Mouse (Mus musculus): ENCODE measurements around the gene Lrrc63. TPM values are rescaled to one million over a fixed set of nuclear protein-coding genes. Genes with fewer than 3 reads are reported as not detected.

The Lrrc63 gene
- total RNA-seq, 2 experiments from 2014 or later: not detected

DNA sequence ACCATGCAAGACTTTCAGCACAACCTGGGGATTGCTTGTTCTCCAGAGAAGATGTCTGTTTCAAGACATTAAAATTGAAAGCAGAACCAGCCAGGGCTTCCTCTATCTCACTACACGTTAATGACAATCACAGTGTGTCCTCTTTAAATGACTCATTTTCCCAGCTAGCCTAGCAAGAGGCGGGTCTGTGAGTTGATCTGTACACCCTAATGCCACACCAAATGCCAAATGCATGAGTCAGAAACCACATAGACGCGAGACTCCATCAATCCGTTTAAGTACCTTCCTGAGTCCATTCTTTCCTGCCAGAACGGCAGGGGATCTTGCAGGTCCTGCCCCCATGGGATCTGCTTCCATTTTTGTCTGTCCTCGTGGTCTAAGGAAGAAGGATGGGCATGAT, 85.5 kb downstream of the Lrrc63 start:
- no peak for ATAC-seq (replicated peaks; ENCODE audit: low FRiP score, poor library complexity, severe bottlenecking)

DNA sequence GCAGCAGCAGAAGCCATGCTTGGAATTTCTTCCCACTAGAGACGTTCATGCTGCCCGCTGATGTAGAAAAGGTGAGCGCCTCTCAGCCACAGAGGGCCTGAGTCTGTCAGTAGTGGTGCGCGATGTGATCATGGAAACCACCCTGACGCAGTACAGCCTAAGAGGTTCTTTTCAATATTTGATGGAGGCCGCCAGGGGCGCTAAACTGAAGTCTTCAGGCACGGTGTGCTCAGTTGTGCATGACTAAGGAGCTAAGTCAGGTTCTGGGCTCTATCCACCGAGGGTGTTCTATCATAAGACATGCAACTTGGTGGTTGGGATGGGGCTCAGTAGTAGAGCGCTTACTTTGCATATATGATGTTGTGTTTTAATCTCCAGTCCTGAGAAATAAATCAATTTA, 95.2 kb downstream of the Lrrc63 start:
- ATAC-seq (replicated peaks; ENCODE audit: low FRiP score, poor library complexity, severe bottlenecking): no peak

Other genes starting within 250 kb of the Lrrc63 start
- gene Lrch1, start 183.0 kb downstream of the Lrrc63 start, total RNA-seq (2015; ENCODE audit: low replicate concordance): 6.5 and 16.3 TPM in 2 replicates
- gene Lrch1, start 183.0 kb downstream of the Lrrc63 start, total RNA-seq (2017; ENCODE audit: low replicate concordance): 8.3 and 10.5 TPM in 2 replicates
- gene Rubcnl, start 114.9 kb downstream of the Lrrc63 start, total RNA-seq (2015; ENCODE audit: low replicate concordance): 1.8 and 5.0 TPM in 2 replicates
- 1.3 and 2.6 TPM in 2 replicates for gene Rubcnl, start 114.9 kb downstream of the Lrrc63 start, total RNA-seq (2017; ENCODE audit: low replicate concordance)
- 176 and 202 TPM in 2 replicates for gene Lcp1, start 220 bp upstream of the Lrrc63 start, total RNA-seq (2015; ENCODE audit: low replicate concordance)
- gene Lcp1, start 220 bp upstream of the Lrrc63 start, total RNA-seq (2017; ENCODE audit: low replicate concordance): 63.5 and 70.4 TPM in 2 replicates
- gene Cpb2, start 111.4 kb upstream of the Lrrc63 start, total RNA-seq (2015; ENCODE audit: low replicate concordance): not detected in 2 replicates
- gene Cpb2, start 111.4 kb upstream of the Lrrc63 start, total RNA-seq (2017; ENCODE audit: low replicate concordance): not detected in 2 replicates
- 22.6 and 23.1 TPM in 2 replicates for gene Zc3h13, start 153.5 kb upstream of the Lrrc63 start, total RNA-seq (2015; ENCODE audit: low replicate concordance)
- gene Zc3h13, start 153.5 kb upstream of the Lrrc63 start, total RNA-seq (2017; ENCODE audit: low replicate concordance): 30.1 and 32.3 TPM in 2 replicates

Measured in erythroid progenitor cell, adult 5-6 weeks (primary cell).